Mouse (Mus musculus) adrenal gland, adult 18-20 months (tissue): Measurements from ENCODE around the gene Gm28308. TPM values are rescaled to one million over a fixed set of nuclear protein-coding genes. Genes with fewer than 3 reads are reported as not detected.

Experiments used
- DNase-seq, 2 experiments: peaks; one replicate each; pipeline ENCODE4 v3.0.0; 2021 to 2022; ENCODE audit warnings: low spot score in 2 of 2
- total RNA-seq, 2 experiments: library from RNA; stranded (reverse); gene quantifications; 1 replicate in 1 of 2; 2 replicates in 1 of 2; pipeline ENCODE4 v1.2.3; 2021

Gene Gm28308
- total RNA-seq, 2 experiments from 2014 or later: not detected

DNA sequence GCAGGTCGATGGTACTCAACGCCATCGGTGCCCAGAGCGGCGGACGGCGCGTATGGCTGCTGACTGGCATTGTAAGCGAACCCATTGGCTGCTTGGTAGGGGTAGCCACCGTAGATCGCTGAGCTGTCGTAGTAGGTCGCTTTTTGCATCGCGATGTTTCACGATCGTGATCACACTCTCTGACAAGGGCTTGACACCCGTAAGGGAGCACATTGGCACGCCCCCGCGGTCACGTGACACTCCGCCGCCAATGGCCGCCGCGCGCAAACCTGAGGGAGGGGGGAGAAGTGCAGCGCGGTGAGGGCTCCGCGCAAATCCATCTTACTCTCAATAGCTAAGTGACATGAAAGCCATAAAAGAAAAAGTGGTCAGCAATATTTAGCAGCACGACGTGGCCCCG lies 40.6 kb downstream of the Gm28308 start:
- peak; percentile 89 for DNase-seq

DNA sequence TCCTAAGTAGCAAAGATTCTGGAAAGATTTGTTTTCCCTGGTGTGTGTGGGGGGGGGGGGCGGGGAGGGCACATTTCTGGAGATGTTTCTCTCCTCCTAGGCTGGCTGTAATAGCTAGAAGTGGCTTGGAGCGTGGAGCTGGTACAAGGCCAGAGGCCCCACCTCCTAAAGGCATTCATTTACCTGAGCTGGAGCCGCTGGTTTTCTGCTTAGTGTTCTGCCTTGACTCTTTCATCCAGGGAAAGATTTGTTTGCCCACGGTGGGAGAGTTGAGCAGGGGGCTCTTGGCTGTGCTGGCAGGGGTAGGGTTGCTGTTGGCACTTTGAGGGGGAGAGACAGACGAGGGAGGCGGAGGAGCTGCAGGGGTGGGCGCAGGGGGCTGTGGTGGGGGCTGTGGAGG lies 41.2 kb downstream of the Gm28308 start:
- DNase-seq: no peak

DNA sequence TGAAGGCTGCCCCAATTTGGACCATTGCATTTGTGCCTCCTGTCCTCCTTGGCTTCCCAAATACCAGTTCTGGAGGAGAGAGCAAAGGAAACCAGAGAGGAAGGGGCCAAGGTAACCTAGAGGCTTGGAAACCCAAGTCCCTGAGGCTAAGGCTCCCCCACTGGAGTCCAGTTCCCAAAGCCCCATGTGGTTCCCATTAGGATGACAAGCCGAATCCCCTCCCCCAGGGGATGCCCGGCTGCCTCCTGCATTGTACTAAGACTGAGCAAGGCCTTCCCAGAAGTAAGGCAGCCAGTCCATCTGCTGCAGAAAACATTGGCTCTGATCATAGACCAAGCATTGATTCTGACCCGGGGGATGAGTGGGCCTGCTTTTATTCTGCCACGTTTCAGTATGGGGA lies 41.8 kb downstream of the Gm28308 start:
- DNase-seq: no peak

DNA sequence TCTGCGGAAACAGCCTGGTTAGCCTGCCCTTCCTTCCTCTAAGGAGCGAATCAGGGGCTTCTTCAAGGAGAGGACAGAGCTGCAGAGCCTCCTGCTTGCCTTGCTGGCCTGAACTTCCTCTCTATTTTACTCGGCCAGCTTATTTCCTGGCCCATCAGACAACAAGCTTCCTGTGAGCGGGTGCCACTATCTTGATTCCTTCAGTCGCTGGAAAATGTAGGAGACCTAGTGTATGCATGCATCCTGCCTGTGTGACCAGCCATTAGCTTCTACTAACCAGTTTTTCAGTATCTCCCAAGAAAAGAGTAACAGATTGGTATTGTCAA lies 42.3 kb downstream of the Gm28308 start:
- DNase-seq: no peak

DNA sequence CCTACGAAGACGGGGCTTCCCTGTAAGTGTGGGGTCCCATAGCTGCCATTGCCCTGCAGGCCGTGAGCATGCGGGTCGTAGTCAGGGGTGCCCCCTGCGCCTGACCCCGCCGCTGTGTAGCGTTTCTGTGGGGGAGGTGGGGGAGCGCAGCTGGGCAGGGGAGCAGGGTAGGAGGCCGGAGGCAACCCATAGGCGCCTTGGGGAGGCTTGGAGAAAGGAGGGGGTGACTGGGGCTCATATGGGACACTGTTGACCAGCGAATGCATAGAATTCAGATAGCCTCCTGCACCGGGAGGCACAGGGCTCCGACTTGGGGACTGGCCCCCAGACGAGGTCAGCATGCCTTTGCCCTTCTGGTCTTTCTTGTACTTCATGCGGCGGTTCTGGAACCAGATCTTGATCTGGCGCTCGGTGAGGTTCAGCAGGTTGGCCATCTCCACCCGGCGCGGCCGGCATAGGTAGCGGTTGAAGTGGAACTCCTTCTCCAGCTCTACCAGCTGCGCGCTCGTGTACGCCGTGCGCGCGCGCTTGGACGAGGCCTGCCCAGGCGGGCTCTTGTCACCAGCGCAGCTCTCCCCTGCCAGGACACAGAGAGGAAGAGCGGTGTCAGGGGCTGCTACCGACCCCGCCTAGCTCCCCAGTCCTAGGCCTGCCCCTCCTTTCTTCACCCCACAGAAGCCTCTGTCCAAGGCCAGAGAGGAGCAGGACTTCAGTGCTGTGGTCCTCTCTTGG lies 42.8 kb downstream of the Gm28308 start:
- no peak for DNase-seq

DNA sequence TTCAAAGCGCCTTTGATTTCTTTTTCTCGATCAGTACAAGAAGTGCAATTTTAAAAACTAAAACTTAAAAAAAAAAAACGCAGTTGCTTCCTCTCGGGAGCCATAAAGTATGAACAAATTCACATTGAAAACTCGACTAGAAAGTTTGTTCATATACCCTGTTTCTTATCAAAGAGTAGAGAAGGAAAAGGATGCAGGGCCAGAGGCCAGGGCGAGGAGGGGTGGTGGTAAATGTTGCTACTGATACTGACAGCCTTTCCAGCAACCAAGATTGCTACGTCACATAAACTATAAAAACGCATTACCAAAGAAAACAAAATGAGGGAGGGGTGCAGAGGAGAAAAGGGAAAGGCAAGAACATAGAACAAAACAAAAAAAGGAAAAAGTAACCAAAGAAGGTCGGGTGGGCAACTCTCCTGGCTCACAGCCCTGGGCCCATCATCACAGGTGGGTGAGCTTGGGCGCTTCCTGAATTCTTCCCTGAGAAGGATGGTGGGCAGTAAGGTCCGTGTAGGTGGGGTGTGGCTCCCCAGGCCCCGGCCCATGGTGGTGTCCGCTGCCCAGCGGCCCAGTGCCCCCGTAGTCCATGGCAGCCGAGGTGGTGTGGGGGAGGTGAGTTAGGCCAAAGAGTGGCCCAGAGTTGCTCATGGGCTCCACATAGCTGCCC lies 43.5 kb downstream of the Gm28308 start:
- DNase-seq: no peak

DNA sequence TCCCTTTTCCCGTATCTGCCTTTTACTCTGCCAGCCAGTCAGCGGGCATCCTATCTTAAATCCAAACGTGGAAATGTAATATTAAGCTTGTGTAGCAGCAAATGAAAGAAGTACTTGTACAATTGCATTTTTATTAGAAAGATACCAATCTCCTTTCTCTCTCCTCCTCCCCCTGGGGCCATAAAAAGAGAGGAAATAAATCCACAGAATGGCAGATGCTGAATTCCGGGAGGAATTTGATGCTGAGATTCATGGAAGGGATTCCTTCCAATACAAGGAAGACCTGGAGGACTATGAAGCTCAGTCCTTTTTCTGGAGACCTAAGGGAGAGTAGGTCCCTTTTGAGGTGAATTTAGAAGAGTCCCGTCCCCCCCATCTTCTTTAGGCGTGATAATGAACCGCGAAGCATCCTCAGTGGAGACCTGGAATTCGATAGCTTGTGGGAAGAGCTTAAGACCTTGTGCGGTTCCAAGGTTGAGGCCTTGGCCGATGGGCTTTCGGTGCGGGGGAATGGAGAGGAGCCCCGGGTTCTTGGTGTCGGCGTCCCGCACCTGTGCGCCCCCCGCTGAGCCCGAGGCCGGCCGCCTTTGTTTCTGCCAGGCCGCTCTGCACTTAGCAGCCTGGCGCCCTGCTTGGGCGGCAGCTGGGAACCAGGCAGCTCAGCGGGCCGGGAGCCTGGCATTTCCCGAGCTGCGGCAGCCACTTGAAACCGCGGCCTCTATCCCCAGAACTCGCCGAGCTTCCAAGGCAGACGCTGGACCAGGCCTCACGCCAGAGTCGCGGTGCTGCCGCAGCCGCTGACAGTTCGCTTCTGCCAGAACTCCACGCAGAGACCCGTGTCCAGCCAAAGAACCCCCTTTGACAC lies 44.7 kb downstream of the Gm28308 start:
- no peak for DNase-seq

DNA sequence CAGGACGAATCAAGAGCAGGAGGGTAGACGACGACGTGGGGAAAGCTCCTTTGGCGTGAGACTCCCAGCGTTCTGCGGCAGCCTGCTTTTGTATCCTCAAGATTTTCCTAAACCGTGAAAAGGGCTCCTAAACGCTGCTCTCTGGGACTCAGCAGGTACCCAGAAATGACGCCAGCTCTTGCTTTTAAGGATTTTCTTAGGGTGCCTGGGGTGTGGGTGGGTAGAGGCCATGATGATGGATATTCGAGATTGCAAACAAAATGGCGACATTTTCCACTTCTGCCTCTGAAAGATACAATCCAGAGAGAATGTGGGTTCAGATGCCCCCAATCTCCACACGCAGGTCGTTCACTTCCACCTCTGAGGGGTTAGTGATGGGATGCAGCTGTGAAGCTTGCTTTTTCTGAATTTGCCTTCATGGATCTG lies 45.4 kb downstream of the Gm28308 start:
- DNase-seq: no peak

DNA sequence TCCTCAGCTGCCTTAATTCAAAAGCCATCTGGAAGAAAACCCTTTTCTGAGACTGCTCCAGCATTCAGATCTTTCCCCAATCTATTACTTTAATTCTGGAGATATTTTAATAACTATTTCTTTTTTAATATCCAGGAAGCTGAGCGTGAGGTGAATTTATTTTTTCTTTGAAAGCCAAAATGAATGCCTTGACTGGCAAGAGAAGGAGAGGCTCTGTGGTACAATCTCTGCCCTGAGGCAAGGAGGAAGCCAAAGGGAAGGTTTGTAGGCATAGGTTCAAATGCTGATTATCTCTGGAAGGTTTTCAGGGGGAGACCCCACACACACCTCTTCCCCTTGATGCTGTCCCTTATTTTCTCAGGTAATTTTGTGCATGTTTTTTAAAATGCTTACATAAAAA lies 46.0 kb downstream of the Gm28308 start:
- no peak for DNase-seq

DNA sequence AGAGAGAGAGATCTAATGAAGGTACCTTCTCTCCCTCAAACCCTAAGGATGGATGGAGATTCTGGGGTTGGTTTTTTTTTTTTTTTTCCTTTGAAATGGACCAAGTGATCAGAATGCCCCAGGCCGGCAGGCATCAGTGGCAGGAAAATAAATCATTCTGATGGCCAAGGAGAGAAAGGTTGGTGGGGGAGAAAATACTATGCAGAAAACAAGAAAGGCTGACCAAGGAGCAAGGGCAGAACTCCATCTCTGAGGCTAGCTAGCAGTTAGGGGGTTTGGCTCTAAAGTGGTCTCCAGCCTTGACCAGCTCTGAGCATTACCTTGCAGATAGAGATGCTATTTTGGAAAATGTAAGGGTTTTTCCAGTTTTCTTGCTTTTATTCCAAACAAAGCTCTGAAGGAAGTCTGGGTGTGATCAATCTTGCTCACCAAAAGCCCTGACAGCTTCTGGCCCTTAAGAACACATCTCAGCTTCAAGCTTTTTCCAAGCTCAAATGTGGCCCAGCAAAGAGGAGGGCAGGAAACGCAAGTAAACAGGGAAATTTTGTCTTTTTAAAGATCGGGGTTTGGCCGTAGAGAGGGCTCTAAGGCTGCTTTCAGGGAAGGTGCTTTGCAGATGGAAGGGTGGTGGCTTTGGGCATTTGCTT lies 46.6 kb downstream of the Gm28308 start:
- no peak for DNase-seq

DNA sequence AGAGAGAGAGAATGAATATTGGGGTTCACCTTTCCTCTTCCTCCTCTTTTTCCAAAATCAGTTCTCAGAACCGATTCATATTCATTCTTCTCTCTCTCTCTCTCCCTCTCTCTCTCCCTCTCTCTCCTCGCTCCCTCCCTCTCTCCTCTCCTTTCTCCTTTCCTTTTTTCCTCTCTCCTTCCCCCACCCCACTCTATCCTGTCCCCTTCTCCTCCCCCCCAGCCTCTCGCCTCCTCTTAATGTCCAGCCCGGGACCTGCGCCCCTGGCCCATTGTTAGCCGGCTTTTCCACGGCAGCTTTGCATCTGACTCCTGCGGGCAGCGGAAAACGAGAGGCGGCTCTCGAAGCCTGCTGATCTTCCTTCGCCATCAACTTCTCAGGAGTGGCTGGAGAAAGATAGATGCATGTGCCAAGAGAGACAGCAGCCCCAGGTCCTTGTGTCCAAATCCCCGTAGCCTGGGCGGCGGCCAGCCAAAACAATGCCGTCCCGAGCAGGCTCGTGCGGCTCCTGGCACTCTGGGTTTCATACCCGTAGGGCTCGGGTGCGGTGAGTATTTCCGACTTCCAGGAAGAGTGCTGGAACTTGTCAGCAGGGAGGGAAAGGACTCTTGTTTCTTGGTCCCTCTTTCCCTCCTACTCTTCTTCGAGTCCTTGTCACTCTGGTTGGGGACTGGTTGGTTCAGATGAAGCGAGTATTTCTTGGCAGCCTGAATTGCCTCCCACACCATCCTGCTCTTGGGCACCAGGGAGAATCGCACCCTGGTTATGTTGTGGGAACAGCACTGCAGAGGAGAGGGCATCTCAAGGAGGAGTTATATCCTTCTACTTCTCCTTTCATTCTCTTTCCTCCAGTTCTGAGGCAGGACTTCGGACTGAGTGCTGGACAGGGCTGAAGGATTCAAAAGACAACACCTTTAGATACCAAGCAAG lies 47.4 kb downstream of the Gm28308 start:
- peak in 1 of 2 experiments; percentile 51 for DNase-seq

DNA sequence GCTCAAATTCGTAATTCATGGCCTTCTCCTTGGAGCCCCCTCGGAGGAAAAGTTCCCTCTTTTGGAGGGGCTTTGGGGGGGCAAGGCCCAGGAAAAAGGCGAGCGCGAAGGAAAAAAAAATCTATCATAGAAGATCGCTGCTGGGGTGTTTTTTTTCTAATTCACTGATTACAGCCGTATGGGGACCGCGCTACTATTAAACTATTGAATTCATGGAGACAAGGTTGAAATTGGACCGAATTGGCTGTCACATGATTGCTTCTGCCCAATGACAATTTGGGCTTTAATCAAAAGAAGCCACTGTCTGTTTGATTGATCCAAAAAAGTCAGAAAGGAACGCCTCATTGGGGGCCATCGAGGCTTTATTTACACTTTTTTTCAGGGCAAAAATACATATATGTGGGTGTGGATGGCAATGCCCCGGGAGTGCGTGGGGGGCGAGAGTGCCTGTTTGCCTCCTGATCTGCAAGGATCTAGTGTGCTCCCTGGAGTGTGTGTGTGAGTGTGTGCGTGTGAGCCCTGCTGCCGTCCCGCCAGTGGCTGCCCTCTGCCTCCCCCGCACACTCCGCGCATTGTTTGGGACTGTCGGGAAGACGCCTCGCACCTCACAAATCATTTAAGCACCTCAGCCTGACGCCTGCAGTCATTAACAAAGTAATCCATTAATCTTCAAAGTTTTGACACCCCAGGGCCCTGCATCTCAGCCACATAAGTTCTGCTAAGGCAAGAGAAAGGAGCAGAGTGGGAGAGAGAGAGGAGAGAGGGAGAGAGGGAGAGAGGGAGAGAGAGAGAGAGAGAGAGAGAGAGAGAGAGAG lies 48.3 kb downstream of the Gm28308 start, which contains the start of gene Hoxa2:
TSS of gene Hoxa2 (minus strand) at position 206 of the 815 bp plus-strand sequence.
- peak in 1 of 2 experiments; percentile 30 for DNase-seq

DNA sequence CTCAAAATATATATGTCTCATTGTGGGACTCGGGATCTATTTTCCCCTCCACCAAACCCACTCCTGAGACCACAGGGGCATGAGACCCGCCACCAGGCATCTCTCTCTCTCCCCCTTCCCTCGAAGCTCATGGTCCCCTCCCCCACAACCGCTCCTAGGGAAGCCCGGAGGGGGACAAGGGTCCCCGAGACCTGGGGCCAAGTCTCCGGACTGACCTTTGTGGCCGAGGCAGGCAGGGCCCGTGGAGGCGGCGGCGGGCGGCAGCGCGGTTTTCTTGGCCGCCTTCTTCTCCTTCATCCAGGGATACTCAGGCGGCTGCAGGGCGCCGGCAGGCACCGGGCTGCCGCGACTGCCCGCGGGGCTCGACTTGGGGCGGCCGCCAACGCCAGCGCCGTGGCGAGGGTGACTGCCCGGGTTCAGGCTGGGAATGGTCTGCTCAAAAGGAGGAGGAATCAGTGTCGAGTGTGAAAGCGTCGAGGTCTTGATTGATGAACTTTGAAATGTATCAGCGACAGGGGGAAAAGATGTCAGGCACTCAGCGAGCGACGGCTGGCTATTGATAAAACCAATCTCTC lies 49.0 kb downstream of the Gm28308 start:
- peak; percentile 36 to 42 for DNase-seq

DNA sequence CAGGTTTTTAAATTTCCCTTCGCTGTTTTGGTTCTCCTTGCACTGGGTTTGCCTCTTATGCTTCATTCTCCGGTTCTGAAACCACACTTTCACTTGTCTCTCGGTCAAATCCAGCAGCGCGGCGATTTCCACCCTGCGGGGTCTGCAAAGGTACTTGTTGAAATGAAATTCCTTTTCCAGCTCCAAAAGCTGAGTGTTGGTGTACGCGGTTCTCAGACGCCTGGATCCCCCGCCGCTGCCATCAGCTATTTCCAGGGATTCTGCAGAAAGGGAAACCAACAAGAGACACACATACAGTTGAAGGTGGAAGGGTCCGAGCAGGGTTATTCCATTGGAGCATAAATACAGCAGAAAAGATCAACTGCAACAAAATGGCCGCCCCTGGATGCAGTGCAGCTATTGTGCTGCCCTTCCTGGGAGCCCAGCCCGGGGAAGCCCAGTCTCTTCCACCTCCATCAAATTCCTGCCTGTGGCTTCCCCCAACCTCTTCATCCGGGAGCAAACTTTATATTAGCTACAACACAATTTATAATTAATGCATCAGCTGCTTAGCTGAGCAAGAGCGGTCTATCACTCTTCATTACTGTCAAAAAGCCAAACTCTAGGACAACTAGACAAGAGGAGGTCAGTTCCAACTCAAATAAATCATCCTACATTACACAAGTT lies 49.6 kb downstream of the Gm28308 start:
- DNase-seq: no peak

DNA sequence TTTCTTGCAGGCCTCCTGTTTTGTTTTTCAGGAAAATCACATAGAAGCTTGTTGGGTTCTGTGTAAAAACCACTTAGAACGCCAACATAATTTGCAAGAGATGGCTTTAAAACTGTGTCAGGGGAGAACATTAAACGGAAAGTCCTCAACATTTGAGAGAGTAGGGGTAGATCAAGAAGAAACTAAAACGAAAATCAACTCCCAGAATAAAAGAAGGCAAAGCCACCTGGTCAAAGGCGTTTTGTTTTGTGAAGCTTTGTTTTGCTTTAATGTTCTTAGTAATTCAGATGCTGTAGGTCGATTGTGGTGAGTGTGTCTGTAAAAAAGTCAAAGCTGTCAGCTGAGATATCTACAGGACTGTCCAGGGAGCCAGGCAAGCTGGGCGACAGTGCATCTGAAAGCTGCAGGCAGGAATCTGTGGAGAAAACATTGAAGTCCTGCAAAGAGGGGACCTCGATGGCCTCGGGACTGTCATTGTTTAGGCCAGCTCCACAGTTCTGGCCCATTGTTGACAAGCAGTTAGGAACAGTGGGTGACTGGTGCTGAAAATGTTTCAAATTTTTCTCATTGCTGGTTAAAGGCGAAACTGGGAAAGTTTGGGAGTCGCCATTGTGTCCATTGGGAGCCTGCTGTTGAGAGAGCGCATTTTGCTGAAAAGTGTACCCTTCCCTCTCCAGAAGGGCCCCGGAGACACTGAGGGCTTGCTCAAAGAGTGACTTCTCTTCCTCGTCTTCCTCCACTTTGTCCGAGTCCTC lies 50.4 kb downstream of the Gm28308 start:
- DNase-seq: no peak

DNA sequence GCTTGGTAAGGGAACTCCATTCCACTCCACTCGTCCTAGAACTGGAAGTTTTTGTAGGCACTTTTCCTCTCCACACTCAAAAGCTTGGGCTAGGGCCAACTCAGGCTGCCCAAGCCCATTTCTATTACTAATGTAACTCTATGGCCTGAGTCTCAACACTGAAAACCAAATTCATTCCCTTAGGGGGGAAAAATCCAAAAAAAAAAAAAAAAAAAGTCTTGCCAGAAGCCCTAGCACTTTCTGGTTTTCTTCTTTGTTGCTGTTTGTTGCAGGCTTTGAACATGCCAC lies 51.1 kb downstream of the Gm28308 start:
- no peak for DNase-seq

DNA sequence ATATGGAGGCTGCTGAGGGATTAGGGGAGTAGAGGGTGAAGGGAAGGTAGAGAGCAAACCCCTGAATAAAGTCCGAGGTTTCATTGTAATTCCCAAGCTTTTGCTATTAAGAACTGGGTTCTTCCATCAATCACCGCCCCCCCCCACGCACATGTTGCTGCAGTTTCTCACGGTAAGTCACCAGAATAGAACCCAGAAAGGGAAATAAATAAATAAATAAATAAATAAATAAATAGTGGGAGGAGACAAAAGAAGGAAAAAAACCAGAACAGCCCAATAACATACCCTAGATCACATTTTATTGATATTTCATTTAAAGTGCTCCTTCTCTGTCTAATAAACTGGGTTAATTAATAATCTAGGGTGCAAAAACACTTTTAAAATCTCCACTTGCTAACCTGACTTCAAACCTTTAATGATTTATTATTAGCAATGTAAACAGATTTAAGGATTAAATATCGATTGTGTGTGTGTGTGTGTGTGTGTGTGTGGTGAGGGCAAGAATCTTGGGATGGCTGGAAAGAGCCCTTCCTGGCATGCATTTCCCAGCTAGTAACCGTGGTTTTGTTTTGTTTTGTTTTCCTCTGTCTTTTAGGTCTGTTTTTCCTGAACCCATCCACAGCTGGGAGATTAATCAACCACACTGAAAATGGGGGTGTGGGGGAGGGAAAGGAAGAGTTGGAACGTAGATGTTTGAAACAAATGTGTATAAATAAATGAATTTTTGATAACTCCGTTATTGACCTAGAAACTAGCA lies 51.6 kb downstream of the Gm28308 start:
- no peak for DNase-seq
